Mouse (Mus musculus): ENCODE measurements at regions not wholly inside any gene's neighbourhood (a gene's known extent, or its start where the extent isn't known, plus 50 kb on each side); places are given as distances from the start of the nearest gene placed in this dataset.

DNA sequence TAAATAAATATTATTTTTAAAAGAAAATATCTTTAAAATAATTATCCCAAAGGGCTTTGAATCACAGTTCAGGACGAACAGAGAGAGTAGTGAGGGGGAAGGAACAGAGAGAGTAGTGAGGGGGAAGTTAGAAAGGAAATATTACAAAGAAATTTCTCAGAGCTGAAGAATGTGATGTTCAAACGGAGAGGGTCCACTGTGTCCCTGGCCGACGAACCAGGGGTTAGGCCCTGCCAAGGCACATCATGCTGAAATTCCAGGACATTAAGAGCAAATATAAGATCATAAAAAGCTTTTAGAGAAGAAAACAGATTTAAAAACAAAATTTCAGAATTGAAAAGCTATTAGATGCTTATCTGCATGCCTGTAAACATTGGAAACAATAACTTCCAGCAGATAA is 61.6 kb downstream of the Skor1 start:
- 80% methylated on average over 4 of the region's 4 CpGs for WGBS
- no peak for ATAC-seq (ENCODE audit: insufficient number of reproducible peaks, low FRiP score, low TSS enrichment, low read depth)
- DNase-seq (ENCODE audit: low spot score) = no peak

DNA sequence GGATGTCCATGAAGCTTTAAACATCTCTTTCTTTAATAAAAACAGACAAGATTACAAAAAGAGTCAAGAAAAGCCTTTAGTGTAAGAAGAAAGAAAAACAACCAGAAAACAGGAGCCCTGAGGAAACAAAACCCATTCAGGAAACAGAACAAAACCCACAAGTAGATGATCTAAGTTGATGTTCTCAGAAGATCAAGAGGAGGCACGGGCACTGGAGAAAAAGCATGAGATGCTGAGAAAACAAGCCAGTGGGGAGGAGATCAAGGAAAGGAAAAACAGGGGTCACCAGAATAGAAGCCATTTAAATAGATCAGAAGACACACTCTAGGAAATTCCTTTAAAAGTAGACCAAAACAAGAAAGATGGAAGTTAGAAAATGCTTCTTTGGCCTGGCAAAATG is 62.1 kb downstream of the Skor1 start:
- H3K4me3 ChIP-seq (ENCODE audit: low read depth, low read length) = no peak overlapping the region
- 91% methylated on average over 1 of the region's 1 CpGs for WGBS
- peaks cover 6% of the 10 kb centered on the region for H3K4me1 ChIP-seq (ENCODE audit: control insufficient read depth, insufficient read depth, low read length)
- no peaks in the 10 kb centered on the region for H3K9me3 ChIP-seq (ENCODE audit: control insufficient read depth, low read length)
- no peaks in the 10 kb centered on the region for H3K36me3 ChIP-seq (ENCODE audit: control insufficient read depth, insufficient read depth, low read length)
- no peak overlapping the region for H3K27ac ChIP-seq (replicated peaks; ENCODE audit: low read depth, low read length)
- H3K27me3 ChIP-seq (ENCODE audit: control insufficient read depth, insufficient read depth, low read length) = no peaks in the 10 kb centered on the region
- no peak overlapping the region for H3K4me2 ChIP-seq (ENCODE audit: low read depth, severe bottlenecking)
- no peak for DNase-seq (ENCODE audit: low spot score)
- ATAC-seq (ENCODE audit: insufficient number of reproducible peaks, low FRiP score, low TSS enrichment, low read depth) = no peak
- H3K9ac ChIP-seq (ENCODE audit: low read length) = no peak overlapping the region

More for the DNA sequence above, 61.6 kb downstream of the Skor1 start:
- Histone ChIP-seq H3K9ac (ENCODE audit: low read length) (no peak overlapping the region), H3K4me2 (ENCODE audit: low read depth, severe bottlenecking) (no peak overlapping the region), H3K4me1 (ENCODE audit: control insufficient read depth, insufficient read depth, low read length) (peaks cover 6% of the 10 kb centered on the region), H3K4me3 (ENCODE audit: low read depth, low read length) (no peak overlapping the region), H3K27ac (replicated peaks; ENCODE audit: low read depth, low read length) (no peak overlapping the region), H3K9me3 (ENCODE audit: control insufficient read depth, low read length) (no peaks in the 10 kb centered on the region), H3K36me3 (ENCODE audit: control insufficient read depth, insufficient read depth, low read length) (no peaks in the 10 kb centered on the region), H3K27me3 (ENCODE audit: control insufficient read depth, insufficient read depth, low read length) (no peaks in the 10 kb centered on the region)

DNA sequence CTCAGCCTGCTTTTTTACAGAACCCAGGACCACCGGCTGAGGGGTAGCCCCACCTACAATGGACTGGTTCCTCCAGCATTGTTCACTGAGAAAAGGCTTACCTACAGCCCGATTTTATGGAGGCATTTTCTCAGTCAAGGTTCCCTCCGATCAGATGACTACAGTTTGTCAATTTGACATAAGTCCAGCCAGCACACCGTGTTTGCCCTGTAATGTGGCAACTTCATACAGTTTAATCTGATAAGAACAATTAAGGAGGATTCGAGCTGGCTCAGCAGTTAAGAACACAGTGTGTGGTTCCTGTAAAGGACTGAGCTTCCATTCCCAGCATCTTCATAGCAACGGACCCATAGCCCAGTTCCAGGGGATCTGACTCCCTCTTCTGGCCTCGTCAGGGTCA is 65.9 kb downstream of the Skor1 start:
- WGBS = 88% methylated on average over 7 of the region's 7 CpGs
- no peaks in the 10 kb centered on the region for H3K9me3 ChIP-seq (ENCODE audit: control insufficient read depth, low read length)
- H3K4me3 ChIP-seq (ENCODE audit: low read depth, low read length) = no peak overlapping the region
- no peaks in the 10 kb centered on the region for H3K4me1 ChIP-seq (ENCODE audit: control insufficient read depth, insufficient read depth, low read length)
- H3K4me2 ChIP-seq (ENCODE audit: low read depth, severe bottlenecking) = no peak overlapping the region
- no peaks in the 10 kb centered on the region for H3K27me3 ChIP-seq (ENCODE audit: control insufficient read depth, insufficient read depth, low read length)
- no peaks in the 10 kb centered on the region for H3K36me3 ChIP-seq (ENCODE audit: control insufficient read depth, insufficient read depth, low read length)
- H3K9ac ChIP-seq (ENCODE audit: low read length) = no peak overlapping the region
- ATAC-seq (ENCODE audit: insufficient number of reproducible peaks, low FRiP score, low TSS enrichment, low read depth) (no peak), DNase-seq (ENCODE audit: low spot score) (no peak)
- H3K27ac ChIP-seq (replicated peaks; ENCODE audit: low read depth, low read length) = no peak overlapping the region

DNA sequence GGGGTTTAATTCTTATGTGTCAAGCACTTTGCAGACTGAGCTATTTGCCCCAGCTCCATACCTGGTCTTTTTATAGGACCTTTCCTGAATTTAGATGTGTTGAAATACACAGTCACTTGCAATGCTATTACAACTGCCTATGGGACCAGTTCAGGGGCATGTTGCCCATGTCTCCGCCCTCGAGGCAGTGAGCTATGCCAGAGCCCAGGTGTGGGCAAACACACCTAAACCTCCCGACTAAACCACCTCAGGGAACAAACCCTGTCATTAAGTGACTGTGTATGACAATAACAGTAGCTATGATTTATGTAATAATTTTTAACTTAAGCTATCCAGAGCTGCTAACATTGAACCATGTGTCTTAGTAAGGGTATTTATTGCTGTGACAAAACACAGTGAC is 66.5 kb downstream of the Skor1 start:
- no peaks in the 10 kb centered on the region for H3K36me3 ChIP-seq (ENCODE audit: control insufficient read depth, insufficient read depth, low read length)
- H3K4me3 ChIP-seq (ENCODE audit: low read depth, low read length) = no peak overlapping the region
- no peak overlapping the region for H3K9ac ChIP-seq (ENCODE audit: low read length)
- ATAC-seq (ENCODE audit: insufficient number of reproducible peaks, low FRiP score, low TSS enrichment, low read depth) (no peak), DNase-seq (ENCODE audit: low spot score) (no peak)
- no peaks in the 10 kb centered on the region for H3K27me3 ChIP-seq (ENCODE audit: control insufficient read depth, insufficient read depth, low read length)
- no peaks in the 10 kb centered on the region for H3K9me3 ChIP-seq (ENCODE audit: control insufficient read depth, low read length)
- H3K4me1 ChIP-seq (ENCODE audit: control insufficient read depth, insufficient read depth, low read length) = no peaks in the 10 kb centered on the region
- WGBS = 88% methylated on average over 3 of the region's 3 CpGs
- H3K4me2 ChIP-seq (ENCODE audit: low read depth, severe bottlenecking) = no peak overlapping the region
- H3K27ac ChIP-seq (replicated peaks; ENCODE audit: low read depth, low read length) = no peak overlapping the region

DNA sequence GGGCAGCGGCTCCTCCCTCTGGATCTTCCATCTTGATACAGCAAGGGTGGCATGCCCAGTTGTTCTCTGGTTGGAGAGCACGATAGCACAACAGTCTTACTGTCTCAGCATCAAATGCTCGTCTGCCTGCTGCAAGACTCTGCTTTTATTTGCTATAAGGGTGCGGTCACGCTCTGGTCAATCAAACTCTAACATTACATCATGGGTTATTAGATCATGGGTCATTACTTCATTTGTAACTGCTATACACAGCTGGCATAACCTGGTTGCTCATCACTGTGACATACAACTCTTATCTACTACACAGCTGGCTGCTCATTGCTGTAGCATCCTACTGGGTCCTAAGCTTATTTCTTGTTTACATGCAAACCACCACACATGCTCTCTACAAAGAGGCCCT is 68.4 kb downstream of the Skor1 start:
- 88% methylated on average over 5 of the region's 5 CpGs for WGBS
- no peak overlapping the region for H3K9ac ChIP-seq (ENCODE audit: low read length)

DNA sequence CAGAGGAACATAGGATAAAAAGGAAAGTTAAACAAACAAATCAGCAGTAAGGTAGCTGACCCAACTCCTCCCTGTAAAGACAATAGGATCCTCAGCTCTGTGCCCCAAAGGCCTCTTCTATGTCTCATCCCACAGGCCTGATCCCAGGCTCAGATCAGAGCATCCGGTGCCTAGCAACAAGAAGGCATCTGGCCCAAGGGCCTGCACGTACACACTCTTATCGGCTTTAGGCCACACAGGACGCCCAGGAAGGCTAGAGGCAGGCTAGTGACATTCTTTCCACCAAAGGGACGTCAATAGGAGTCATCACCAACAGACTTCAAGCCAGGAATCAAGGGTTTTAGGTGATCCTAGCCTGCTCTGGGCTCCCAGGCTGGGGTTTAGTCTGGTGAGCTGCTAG is 73.5 kb downstream of the Skor1 start:
- no peaks in the 10 kb centered on the region for H3K36me3 ChIP-seq (ENCODE audit: control insufficient read depth, insufficient read depth, low read length)
- H3K27ac ChIP-seq (replicated peaks; ENCODE audit: low read depth, low read length) = no peak overlapping the region
- no peak overlapping the region for H3K4me2 ChIP-seq (ENCODE audit: low read depth, severe bottlenecking)
- no peaks in the 10 kb centered on the region for H3K9me3 ChIP-seq (ENCODE audit: control insufficient read depth, low read length)
- H3K4me1 ChIP-seq (ENCODE audit: control insufficient read depth, insufficient read depth, low read length) = peaks cover 13% of the 10 kb centered on the region
- WGBS = 30% methylated on average over 5 of the region's 5 CpGs
- no peaks in the 10 kb centered on the region for H3K27me3 ChIP-seq (ENCODE audit: control insufficient read depth, insufficient read depth, low read length)
- no peak for ATAC-seq (ENCODE audit: insufficient number of reproducible peaks, low FRiP score, low TSS enrichment, low read depth)
- DNase-seq (ENCODE audit: low spot score) = peak; percentile 35
- H3K4me3 ChIP-seq (ENCODE audit: low read depth, low read length) = no peak overlapping the region
- H3K9ac ChIP-seq (ENCODE audit: low read length) = no peak overlapping the region

More for the DNA sequence above, 68.4 kb downstream of the Skor1 start:
- Histone ChIP-seq H3K27ac (replicated peaks; ENCODE audit: low read depth, low read length) (no peak overlapping the region), H3K9me3 (ENCODE audit: control insufficient read depth, low read length) (no peaks in the 10 kb centered on the region), H3K4me2 (ENCODE audit: low read depth, severe bottlenecking) (no peak overlapping the region), H3K36me3 (ENCODE audit: control insufficient read depth, insufficient read depth, low read length) (no peaks in the 10 kb centered on the region), H3K4me1 (ENCODE audit: control insufficient read depth, insufficient read depth, low read length) (no peaks in the 10 kb centered on the region; the same call in 1 of the 2 replicates), H3K27me3 (ENCODE audit: control insufficient read depth, insufficient read depth, low read length) (no peaks in the 10 kb centered on the region), H3K4me3 (ENCODE audit: low read depth, low read length) (no peak overlapping the region)
- no peak for ATAC-seq (ENCODE audit: insufficient number of reproducible peaks, low FRiP score, low TSS enrichment, low read depth)
- DNase-seq (ENCODE audit: low spot score) = no peak

DNA sequence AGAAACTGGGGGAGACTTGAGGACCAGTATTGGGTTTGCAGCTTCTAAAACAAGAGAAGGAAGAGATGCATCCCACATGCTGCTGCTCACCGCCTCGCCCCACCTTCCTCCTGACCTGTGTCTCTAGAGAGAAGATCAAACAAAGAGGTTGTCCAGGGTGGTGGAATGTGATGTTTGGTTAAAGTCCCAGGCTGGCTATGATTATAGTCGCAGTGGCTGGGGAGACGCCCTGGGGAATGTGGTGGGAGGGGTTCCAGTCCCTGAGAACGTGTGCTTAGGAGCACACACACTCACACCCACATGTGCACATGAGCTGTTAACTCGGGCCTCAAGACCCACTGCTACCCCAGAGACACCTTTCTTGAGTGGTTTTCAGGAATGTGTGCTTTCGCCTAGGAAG is 74.0 kb downstream of the Skor1 start:
- H3K4me1 ChIP-seq (ENCODE audit: control insufficient read depth, insufficient read depth, low read length) = peaks cover 13% of the 10 kb centered on the region
- H3K4me2 ChIP-seq (ENCODE audit: low read depth, severe bottlenecking) = no peak overlapping the region
- H3K27ac ChIP-seq (replicated peaks; ENCODE audit: low read depth, low read length) = peak overlapping the region; percentile 25; the same call in 1 of the 2 replicates
- no peaks in the 10 kb centered on the region for H3K9me3 ChIP-seq (ENCODE audit: control insufficient read depth, low read length)
- peak; percentile 32 for DNase-seq (ENCODE audit: low spot score)
- ATAC-seq (ENCODE audit: insufficient number of reproducible peaks, low FRiP score, low TSS enrichment, low read depth) = no peak
- no peaks in the 10 kb centered on the region for H3K36me3 ChIP-seq (ENCODE audit: control insufficient read depth, insufficient read depth, low read length)
- H3K9ac ChIP-seq (ENCODE audit: low read length) = no peak overlapping the region
- WGBS = 36% methylated on average over 7 of the region's 7 CpGs
- H3K27me3 ChIP-seq (ENCODE audit: control insufficient read depth, insufficient read depth, low read length) = no peaks in the 10 kb centered on the region
- H3K4me3 ChIP-seq (ENCODE audit: low read depth, low read length) = no peak overlapping the region

DNA sequence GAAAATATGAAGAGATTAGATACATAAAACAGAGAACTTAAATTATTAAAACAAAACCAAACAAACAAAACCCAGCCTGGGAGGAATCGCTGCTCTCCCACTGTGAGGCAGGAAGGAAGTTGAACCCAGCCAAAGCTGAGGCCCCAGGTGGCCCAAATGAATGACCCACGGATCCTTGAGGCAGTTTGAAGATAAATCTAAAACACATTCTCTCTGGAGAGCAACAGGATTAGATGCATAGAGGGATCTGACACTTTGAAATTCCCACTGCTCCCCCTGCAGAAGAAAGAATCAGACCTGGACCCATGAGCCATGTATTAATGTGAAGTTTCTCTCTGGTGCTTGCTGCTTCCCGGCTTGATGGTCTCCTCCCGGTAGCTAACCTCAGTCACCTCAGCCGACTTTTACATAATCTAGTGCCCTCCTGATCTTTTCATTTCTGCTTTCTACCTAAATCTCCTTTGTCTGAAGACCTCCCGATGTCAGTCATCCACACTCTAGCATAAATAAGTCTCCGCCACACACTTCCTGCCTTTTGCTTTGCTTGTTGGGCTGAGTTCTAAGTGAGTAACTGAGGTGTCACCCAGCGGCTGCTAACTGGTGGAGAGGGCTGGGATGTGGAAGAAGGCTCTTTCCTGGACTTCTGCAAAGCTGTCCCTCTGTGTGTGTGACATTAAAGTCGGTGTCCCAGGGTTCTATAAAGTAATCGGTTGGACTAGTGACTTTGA is 74.6 kb downstream of the Skor1 start:
- Histone ChIP-seq H3K9me3 (ENCODE audit: control insufficient read depth, low read length) (no peaks in the 10 kb centered on the region), H3K4me1 (ENCODE audit: control insufficient read depth, insufficient read depth, low read length) (peaks cover 13% of the 10 kb centered on the region), H3K27ac (replicated peaks; ENCODE audit: low read depth, low read length) (peak overlapping the region; percentile 25), H3K36me3 (ENCODE audit: control insufficient read depth, insufficient read depth, low read length) (no peaks in the 10 kb centered on the region), H3K9ac (ENCODE audit: low read length) (no peak overlapping the region), H3K4me3 (ENCODE audit: low read depth, low read length) (no peak overlapping the region), H3K4me2 (ENCODE audit: low read depth, severe bottlenecking) (no peak overlapping the region; the same call in 1 of the 2 replicates), H3K27me3 (ENCODE audit: control insufficient read depth, insufficient read depth, low read length) (no peaks in the 10 kb centered on the region)
- 22% methylated on average over 10 of the region's 10 CpGs for WGBS
- no peak for ATAC-seq (ENCODE audit: insufficient number of reproducible peaks, low FRiP score, low TSS enrichment, low read depth)
- peak; percentile 51 for DNase-seq (ENCODE audit: low spot score)

DNA sequence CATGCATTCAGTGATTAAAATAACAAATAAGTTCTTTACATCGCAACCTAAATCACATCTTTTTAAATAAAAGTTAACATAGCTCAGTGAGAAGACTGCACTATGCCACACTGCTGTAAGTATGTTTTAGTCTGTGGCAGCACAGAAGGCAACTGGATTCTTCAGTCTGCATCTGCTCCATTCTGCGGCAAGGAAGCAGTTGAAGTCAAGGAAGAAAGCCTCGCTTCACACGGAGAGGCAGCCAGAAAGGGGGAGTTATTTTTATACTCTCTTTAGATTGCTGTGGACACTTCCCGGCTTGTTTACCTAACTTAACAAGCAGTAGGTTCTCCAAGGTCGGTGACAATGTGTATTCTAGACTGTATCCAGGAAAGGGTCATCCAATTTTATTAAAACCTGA is 77.7 kb downstream of the Skor1 start:
- Histone ChIP-seq H3K4me3 (ENCODE audit: low read depth, low read length) (no peak overlapping the region), H3K9me3 (ENCODE audit: control insufficient read depth, low read length) (no peaks in the 10 kb centered on the region), H3K27ac (replicated peaks; ENCODE audit: low read depth, low read length) (no peak overlapping the region), H3K36me3 (ENCODE audit: control insufficient read depth, insufficient read depth, low read length) (no peaks in the 10 kb centered on the region), H3K4me2 (ENCODE audit: low read depth, severe bottlenecking) (no peak overlapping the region), H3K9ac (ENCODE audit: low read length) (no peak overlapping the region), H3K27me3 (ENCODE audit: control insufficient read depth, insufficient read depth, low read length) (no peaks in the 10 kb centered on the region), H3K4me1 (ENCODE audit: control insufficient read depth, insufficient read depth, low read length) (peaks cover 13% of the 10 kb centered on the region)
- ATAC-seq (ENCODE audit: insufficient number of reproducible peaks, low FRiP score, low TSS enrichment, low read depth) = no peak
- 45% methylated on average over 6 of the region's 6 CpGs for WGBS
- DNase-seq (ENCODE audit: low spot score) = no peak
